Comparison of ENCODE assay signal across 8 mouse cellular contexts in the genomic region with DNA sequence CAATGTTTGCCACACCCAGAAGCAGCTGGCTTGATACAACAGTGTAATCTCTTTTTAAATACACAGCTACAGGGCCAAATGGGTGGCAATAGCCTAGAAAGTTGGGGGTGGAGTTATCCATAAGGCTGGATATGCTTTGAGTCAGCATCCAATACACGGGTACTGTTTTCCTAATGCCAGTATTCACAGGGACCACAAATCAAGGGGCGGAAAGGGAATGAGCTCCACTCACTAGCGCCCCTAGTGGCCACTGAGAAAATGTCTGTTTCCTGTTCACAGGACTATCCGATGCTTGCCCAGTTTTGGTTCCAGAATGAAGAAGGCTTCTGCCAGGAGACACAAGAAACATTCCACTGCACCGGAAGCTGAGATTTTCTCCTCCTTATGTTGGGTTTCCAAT. TPM values are rescaled to one million over a fixed set of nuclear protein-coding genes. Genes with fewer than 3 reads are reported as not detected.
A peak's percentile ranks its signal among the peaks of the same experiment; 100 is the strongest.
DNase-seq lines count a peak whose midpoint lies in the region; ATAC-seq and TF ChIP-seq lines count a peak whose summit lies in the region.

No protein-coding gene starts in this region.

- H3K9me3 ChIP-seq in intestine, postnatal 0 days (ENCODE audit: control insufficient read depth): no peaks in the 10 kb centered on the region
- H3K9me3 ChIP-seq in intestine, embryonic 15.5 days: no peaks in the 10 kb centered on the region
- no peaks in the 10 kb centered on the region for H3K9me3 ChIP-seq in forebrain, postnatal 0 days (ENCODE audit: low read length)

- DNase-seq in brain, embryonic 14.5 days (ENCODE audit: low read depth): peak; percentile 67
- DNase-seq in forebrain, postnatal 0 days: peak; percentile 62
- DNase-seq in kidney, postnatal 36 days: peak; percentile 75 to 88
- DNase-seq in naive thymus-derived CD4-positive, alpha-beta T cell, adult 2 months (ENCODE audit: low read depth): peak; percentile 79
- no peak for DNase-seq in frontal cortex, postnatal 36 days (ENCODE audit: low spot score in 2 of 2)

- WGBS in intestine, postnatal 0 days: 30% methylated on average over 5 of the region's 5 CpGs
- 41% methylated on average over 5 of the region's 5 CpGs for WGBS in intestine, embryonic 15.5 days
- 19% methylated on average over 5 of the region's 5 CpGs for WGBS in forebrain, postnatal 0 days

- no peaks in the 10 kb centered on the region for H3K36me3 ChIP-seq in intestine, postnatal 0 days (ENCODE audit: control insufficient read depth, insufficient read depth)
- H3K36me3 ChIP-seq in intestine, embryonic 15.5 days: no peaks in the 10 kb centered on the region
- no peaks in the 10 kb centered on the region for H3K36me3 ChIP-seq in forebrain, postnatal 0 days (ENCODE audit: insufficient read depth)

- no peak overlapping the region for H3K27ac ChIP-seq in intestine, postnatal 0 days (ENCODE audit: low read depth, low read length)
- H3K27ac ChIP-seq in intestine, embryonic 15.5 days: no peak overlapping the region
- no peak overlapping the region for H3K27ac ChIP-seq in forebrain, postnatal 0 days (ENCODE audit: low read depth, low read length)

- H3K27me3 ChIP-seq in intestine, postnatal 0 days (replicated peaks; ENCODE audit: control insufficient read depth, insufficient read depth, low read length): no peaks in the 10 kb centered on the region
- no peaks in the 10 kb centered on the region for H3K27me3 ChIP-seq in intestine, embryonic 15.5 days (replicated peaks)
- no peaks in the 10 kb centered on the region for H3K27me3 ChIP-seq in forebrain, postnatal 0 days (ENCODE audit: insufficient read depth, low read length)

- TF ChIP-seq CTCF in intestine, postnatal 0 days (IDR thresholded peaks at IDR 0.05; ENCODE audit: low read depth): peak; percentile 91
- peak; percentile 84 for TF ChIP-seq CTCF in brain, embryonic 14.5 days (IDR thresholded peaks at IDR 0.05; ENCODE audit: borderline replicate concordance, extremely low read depth, insufficient read depth, insufficient read length)
- peak; percentile 83 for TF ChIP-seq CTCF in forebrain, postnatal 0 days (IDR thresholded peaks at IDR 0.05; ENCODE audit: low read depth)

- no peak overlapping the region for H3K9ac ChIP-seq in intestine, postnatal 0 days (ENCODE audit: low read depth, low read length)
- no peak overlapping the region for H3K9ac ChIP-seq in intestine, embryonic 15.5 days
- H3K9ac ChIP-seq in forebrain, postnatal 0 days: no peak overlapping the region

- ATAC-seq in intestine, postnatal 0 days: no peak; the same call in 1 of the 2 replicates
- no peak for ATAC-seq in intestine, embryonic 15.5 days
- peak; percentile 87 for ATAC-seq in CD4-positive, CD25-positive, alpha-beta regulatory T cell, adult 4 months
- ATAC-seq in forebrain, postnatal 0 days: peak; percentile 66

- no peak for TF ChIP-seq POLR2A in brain, embryonic 14.5 days (IDR thresholded peaks at IDR 0.05; ENCODE audit: borderline replicate concordance, extremely low read depth, insufficient read depth, insufficient read length, poor library complexity, severe bottlenecking)

- 0 out of 2 replicates have a peak overlapping the region, but pooled peaks have one; percentile 17 for H3K4me2 ChIP-seq in intestine, postnatal 0 days (replicated peaks; ENCODE audit: low read depth)
- no peak overlapping the region for H3K4me2 ChIP-seq in intestine, embryonic 15.5 days (replicated peaks)
- H3K4me2 ChIP-seq in forebrain, postnatal 0 days (ENCODE audit: low read depth): no peak overlapping the region

- no peak overlapping the region for H3K4me3 ChIP-seq in intestine, postnatal 0 days (ENCODE audit: low read depth, low read length)
- no peak overlapping the region for H3K4me3 ChIP-seq in intestine, embryonic 15.5 days (replicated peaks)
- no peak overlapping the region for H3K4me3 ChIP-seq in forebrain, postnatal 0 days (ENCODE audit: low read depth, low read length)

- H3K4me1 ChIP-seq in intestine, postnatal 0 days (replicated peaks; ENCODE audit: control insufficient read depth, insufficient read depth, low read length): no peaks in the 10 kb centered on the region; the same call in 1 of the 2 replicates
- peaks cover 5% of the 10 kb centered on the region for H3K4me1 ChIP-seq in intestine, embryonic 15.5 days (replicated peaks)
- H3K4me1 ChIP-seq in forebrain, postnatal 0 days (ENCODE audit: insufficient read depth): no peaks in the 10 kb centered on the region

RNA-seq across cellular contexts. Expression of gene Fbxl14, which starts 7.3 kb away (rescaled TPM):
- 4.0 and 4.4 TPM in 2 replicates for polyA plus RNA-seq in intestine, postnatal 0 days (2015; fragmentation: Nextera tagmentation; extraction: Ambion mirVana)
- 4.6 and 4.7 TPM in 2 replicates for polyA plus RNA-seq in intestine, embryonic 15.5 days (2015; fragmentation: Nextera tagmentation; extraction: Ambion mirVana)
- polyA plus RNA-seq in CD4-positive, CD25-positive, alpha-beta regulatory T cell, adult 4 months (2017; shearing (Covaris generic)): 10 to 100 TPM; 10.7 to 11.3 TPM
- polyA plus RNA-seq in brain, embryonic 14.5 days (2012; rRNA removed): 57.6 and 75.1 TPM in 2 replicates
- total RNA-seq in forebrain, postnatal 0 days (2014; rRNA removed): 40.3 and 54.5 TPM in 2 replicates
- 1.9 and 2.2 TPM in 2 replicates for polyA plus RNA-seq in forebrain, postnatal 0 days (2015; fragmentation: Nextera tagmentation; extraction: Ambion mirVana)

RNA-seq across cellular contexts. Expression of gene Adipor2, which starts 54.6 kb away (rescaled TPM):
- 106 and 124 TPM in 2 replicates for polyA plus RNA-seq in intestine, postnatal 0 days (2015; fragmentation: Nextera tagmentation; extraction: Ambion mirVana)
- polyA plus RNA-seq in intestine, embryonic 15.5 days (2015; fragmentation: Nextera tagmentation; extraction: Ambion mirVana): 101 and 111 TPM in 2 replicates
- polyA plus RNA-seq in CD4-positive, CD25-positive, alpha-beta regulatory T cell, adult 4 months (2017; shearing (Covaris generic)): 10 to 100 TPM in 1 of 2 experiments, 1 to 10 TPM in 1; 7.7 to 10.3 TPM
- 44.4 and 45.4 TPM in 2 replicates for polyA plus RNA-seq in brain, embryonic 14.5 days (2012; rRNA removed)
- 42.9 and 46.9 TPM in 2 replicates for total RNA-seq in forebrain, postnatal 0 days (2014; rRNA removed)
- polyA plus RNA-seq in forebrain, postnatal 0 days (2015; fragmentation: Nextera tagmentation; extraction: Ambion mirVana): 24.6 and 34.0 TPM in 2 replicates

Comparison
In these comparisons a context has a peak if more than half of its experiments do, and no peak if none do; other contexts are left out.
1. ATAC-seq: peak in CD4-positive, CD25-positive, alpha-beta regulatory T cell, adult 4 months (single experiment) and forebrain, postnatal 0 days (single experiment); none in intestine, postnatal 0 days (single experiment) and intestine, embryonic 15.5 days (single experiment).
2. DNase-seq: peak in brain, embryonic 14.5 days (single experiment), forebrain, postnatal 0 days (single experiment), kidney, postnatal 36 days (2 of 2) and naive thymus-derived CD4-positive, alpha-beta T cell, adult 2 months (single experiment); none in frontal cortex, postnatal 36 days (0 of 2).
3. Peak in every context shown above with its lines, with median percentiles within 50 percentile points of each other: CTCF ChIP-seq.